Mouse (Mus musculus) cerebellum, postnatal 36 days (tissue): ENCODE results near the gene Ccdc33.
A peak's percentile ranks its signal among the peaks of the same experiment; 100 is the strongest.

Source experiments
- DNase-seq, 2 experiments: peaks; one replicate each; pipeline ENCODE4 v3.0.0; 2021 to 2022; ENCODE audit warnings: mixed read lengths in 2 of 2

The Ccdc33 gene

GRCm38 (mm10) chr9:58087277-58087998 lies 31.2 kb downstream of the Ccdc33 start:
- DNase-seq = peak in 1 of 2 experiments; percentile 49

- no peak for DNase-seq
These were observed 31.8 kb downstream of the Ccdc33 start for GRCm38 (mm10) chr9:58086861-58087260.

- DNase-seq = no peak
These were observed 32.4 kb downstream of the Ccdc33 start for GRCm38 (mm10) chr9:58086203-58086602.

- no peak for DNase-seq
These were observed 33.5 kb downstream of the Ccdc33 start for GRCm38 (mm10) chr9:58085074-58085473.

GRCm38 (mm10) chr9:58084586-58084985 lies 34.0 kb downstream of the Ccdc33 start:
- DNase-seq = no peak

- no peak for DNase-seq
These were observed 44.1 kb downstream of the Ccdc33 start for GRCm38 (mm10) chr9:58074561-58074960.

GRCm38 (mm10) chr9:58067546-58067945 lies 51.1 kb downstream of the Ccdc33 start:
- DNase-seq = peak; percentile 84 to 85

- DNase-seq = peak; percentile 50 to 55
These were observed 51.9 kb downstream of the Ccdc33 start for GRCm38 (mm10) chr9:58066731-58067095.

GRCm38 (mm10) chr9:58065977-58066730 lies 52.5 kb downstream of the Ccdc33 start:
- DNase-seq = no peak

- no peak for DNase-seq
These were observed 53.1 kb downstream of the Ccdc33 start for GRCm38 (mm10) chr9:58065532-58065931.

- no peak for DNase-seq
These were observed 55.1 kb downstream of the Ccdc33 start, which contains the start of gene Stra6 for GRCm38 (mm10) chr9:58063531-58063930. Stra6 (plus strand) TSS chr9:58063788.

GRCm38 (mm10) chr9:58060677-58061667 lies 57.7 kb downstream of the Ccdc33 start:
- no peak for DNase-seq

GRCm38 (mm10) chr9:58059920-58060319 lies 58.7 kb downstream of the Ccdc33 start:
- DNase-seq = no peak

- DNase-seq = no peak
These were observed 63.0 kb downstream of the Ccdc33 start for GRCm38 (mm10) chr9:58055666-58056065.

- DNase-seq = no peak
These were observed 64.6 kb downstream of the Ccdc33 start for GRCm38 (mm10) chr9:58054032-58054431.

- DNase-seq = no peak
These were observed 65.1 kb downstream of the Ccdc33 start for GRCm38 (mm10) chr9:58053544-58053943.

- peak; percentile 66 to 69 for DNase-seq
These were observed 65.5 kb downstream of the Ccdc33 start for GRCm38 (mm10) chr9:58053102-58053501.

- DNase-seq = no peak
These were observed 66.7 kb downstream of the Ccdc33 start for GRCm38 (mm10) chr9:58051937-58052336.

GRCm38 (mm10) chr9:58049861-58050260 lies 68.8 kb downstream of the Ccdc33 start:
- no peak for DNase-seq

- DNase-seq = no peak
These were observed 69.4 kb downstream of the Ccdc33 start for GRCm38 (mm10) chr9:58049186-58049585.

GRCm38 (mm10) chr9:58048621-58049020 lies 70.0 kb downstream of the Ccdc33 start:
- no peak for DNase-seq

GRCm38 (mm10) chr9:58047061-58047460 lies 71.6 kb downstream of the Ccdc33 start:
- no peak for DNase-seq

- DNase-seq = no peak
These were observed 73.0 kb downstream of the Ccdc33 start for GRCm38 (mm10) chr9:58045646-58046045.
